Mouse (Mus musculus): Measurements from ENCODE around the gene Klhdc8a. TPM values are rescaled to one million over a fixed set of nuclear protein-coding genes. Genes with fewer than 3 reads are reported as not detected.
A peak's percentile ranks its signal among the peaks of the same experiment; 100 is the strongest.
"Not testable (repeated sequence)": the region's sequence is repeated elsewhere in the genome, so short reads cannot be mapped to it uniquely, and the experiment has no call there.

The Klhdc8a gene
- 100 to 1,000 TPM; 100 to 109 TPM for total RNA-seq (2021)
- long read RNA-seq, experiment 1, full-length matches to known transcripts, result 241 of 285 reads
- long read RNA-seq, experiment 1, partial matches to known transcripts, result 21 of 285 reads
- long read RNA-seq, experiment 1, other reads (novel, unspliced or antisense), result 23 of 285 reads
- long read RNA-seq, experiment 2, full-length matches to known transcripts, result 410 of 482 reads
- long read RNA-seq, experiment 2, partial matches to known transcripts, result 31 of 482 reads
- long read RNA-seq, experiment 2, other reads (novel, unspliced or antisense), result 41 of 482 reads

DNA sequence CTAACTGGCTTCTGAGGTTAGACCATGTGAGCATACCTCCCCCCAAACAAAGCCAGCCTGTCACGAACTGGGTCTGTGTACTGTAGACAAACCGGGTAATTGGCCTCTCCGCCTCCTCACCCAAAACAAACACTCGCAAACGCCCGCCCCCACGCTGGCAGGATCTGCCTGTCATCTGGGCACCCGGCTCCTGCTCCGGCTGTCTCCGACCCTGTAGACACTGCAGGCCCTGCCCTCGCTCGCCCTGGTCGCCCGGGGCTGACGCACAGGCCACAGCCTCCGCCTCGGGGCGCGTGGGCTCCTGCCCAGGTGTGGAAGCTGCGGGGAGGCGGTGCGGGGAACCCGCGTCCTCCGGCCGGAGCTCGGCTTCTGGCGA, at the start of gene Klhdc8a:
Gene Klhdc8a (plus strand): TSS at position 202 of the 376 bp plus-strand sequence.
- DNase-seq (ENCODE audit: low spot score in 2 of 2), result peak; percentile 45 to 71

DNA sequence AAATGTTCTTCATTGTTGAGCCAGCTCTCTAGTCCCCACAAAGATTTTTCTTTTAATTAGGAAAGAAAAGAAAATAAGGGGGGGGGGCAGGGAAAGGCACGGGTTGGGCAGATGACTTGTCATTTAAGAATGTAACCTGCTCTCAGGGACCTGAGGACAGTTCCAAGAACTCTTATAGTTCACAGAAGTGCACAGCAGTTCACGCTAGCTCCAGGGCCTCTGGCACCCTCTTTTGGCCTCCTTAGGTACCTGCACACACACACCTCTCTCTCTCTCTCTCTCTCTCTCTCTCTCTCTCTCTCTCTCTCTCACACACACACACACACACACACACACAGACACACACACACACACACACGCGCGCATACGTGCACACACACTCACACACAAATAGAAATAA, 44.0 kb upstream of the Klhdc8a start:
- no peak for DNase-seq (ENCODE audit: low spot score in 2 of 2)

DNA sequence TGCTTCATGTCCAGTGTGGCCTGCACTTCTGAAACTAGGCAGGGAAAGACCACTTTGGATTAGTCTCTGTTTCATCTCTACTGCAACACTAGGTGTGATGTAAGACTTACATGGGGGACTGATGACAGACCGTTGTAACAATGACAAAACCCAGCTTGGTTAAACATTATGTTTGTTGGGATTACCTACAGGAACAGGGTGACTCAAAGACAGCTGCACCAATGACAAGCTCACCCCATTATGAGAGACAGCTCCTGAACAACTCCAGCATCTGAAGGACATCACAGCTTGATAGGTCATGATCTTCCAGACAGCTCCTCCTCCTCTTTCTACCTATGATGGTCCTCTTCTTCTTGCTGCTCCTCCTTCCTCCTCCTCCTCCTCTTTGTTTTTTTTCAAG, 38.1 kb upstream of the Klhdc8a start:
- no peak for DNase-seq (ENCODE audit: low spot score in 2 of 2)

DNA sequence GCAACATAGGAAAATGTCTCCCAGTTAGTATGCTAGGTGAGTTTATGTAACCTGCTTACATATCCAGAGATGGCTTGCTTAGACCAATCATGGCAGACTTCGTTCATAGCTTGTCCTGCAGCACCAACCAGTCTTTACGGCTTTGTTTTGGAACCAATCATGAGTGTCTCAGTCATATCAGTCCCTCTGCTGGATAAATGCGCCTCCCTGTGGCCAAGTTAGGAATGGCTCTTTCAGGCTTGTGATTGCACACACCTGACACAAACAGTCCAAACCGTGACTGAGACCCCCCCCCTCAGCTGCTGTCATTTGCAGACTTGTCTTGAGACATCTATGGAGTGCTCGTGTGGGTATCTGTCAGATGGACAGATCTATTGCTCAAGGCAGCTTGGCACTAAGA, 37.4 kb upstream of the Klhdc8a start:
- DNase-seq (ENCODE audit: low spot score in 2 of 2), result no peak

DNA sequence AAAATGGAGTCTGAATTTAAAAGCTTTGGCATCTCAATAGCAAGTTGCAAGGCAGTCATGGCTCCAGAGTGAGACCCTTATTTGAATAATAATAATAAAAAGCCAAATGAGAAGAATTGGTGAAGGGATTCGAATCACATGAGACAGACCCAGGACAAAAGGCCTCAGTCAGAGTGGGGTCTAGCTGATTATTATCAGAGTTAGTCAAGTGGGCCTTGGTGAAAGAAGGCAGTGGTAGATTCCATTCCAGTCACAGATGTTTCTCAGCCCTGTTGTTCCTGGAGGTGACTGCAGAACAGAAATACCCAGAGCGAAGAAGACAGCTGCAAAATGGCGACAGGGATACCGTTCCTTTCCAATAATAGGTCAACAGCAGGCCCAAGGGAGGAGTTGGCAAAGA, 34.8 kb upstream of the Klhdc8a start:
- no peak for DNase-seq (ENCODE audit: low spot score in 2 of 2)

DNA sequence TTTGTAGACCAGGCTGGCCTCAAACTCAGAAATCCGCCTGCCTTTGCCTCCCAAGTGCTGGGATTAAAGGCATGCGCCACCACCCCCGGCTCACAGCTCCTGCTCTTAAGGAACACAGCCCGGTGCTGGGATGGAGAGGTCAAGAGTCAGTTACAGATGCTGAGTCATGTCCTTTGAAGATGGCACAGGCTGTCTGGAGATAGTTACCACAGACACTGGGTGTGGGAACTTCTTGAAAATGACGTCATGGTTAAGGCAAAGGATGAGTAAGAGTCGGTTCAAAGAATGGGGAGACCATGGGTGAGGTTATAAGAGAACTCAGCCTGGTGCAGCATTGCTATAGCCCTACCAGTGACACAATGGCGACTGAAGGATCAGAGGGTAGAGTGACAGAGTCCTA, 33.8 kb upstream of the Klhdc8a start:
- DNase-seq (ENCODE audit: low spot score in 2 of 2), result no peak

DNA sequence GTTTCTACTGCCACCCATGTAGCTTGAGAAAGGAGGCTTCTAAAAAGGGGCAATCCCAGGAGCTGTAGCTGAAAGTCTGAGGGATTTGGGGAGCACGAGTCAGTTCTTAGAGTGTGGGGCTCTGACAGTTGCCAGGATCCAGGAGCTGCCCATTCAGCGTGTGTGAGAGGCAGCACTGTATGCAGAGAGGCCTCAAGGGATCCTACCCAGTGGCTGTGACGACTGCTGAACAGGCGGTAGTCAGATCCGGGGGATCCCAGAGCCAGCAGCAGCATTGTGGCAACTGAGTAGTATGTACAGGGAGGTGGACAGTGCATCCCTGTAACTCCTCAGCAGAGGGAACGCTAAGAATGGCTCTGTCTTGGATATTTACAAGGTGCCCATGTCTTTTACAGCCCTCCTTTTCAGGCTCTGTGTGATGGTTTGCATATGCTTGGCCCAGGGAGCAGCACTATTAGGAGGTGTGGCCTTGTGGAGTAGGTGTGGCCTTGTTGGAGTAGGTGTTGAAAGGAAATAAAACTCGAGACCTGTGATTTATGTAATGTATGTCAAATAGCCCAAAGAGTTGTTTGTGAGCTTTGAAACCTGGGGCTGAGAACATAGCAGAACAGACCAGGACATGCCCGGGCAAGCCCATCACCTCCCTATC, 33.1 kb upstream of the Klhdc8a start:
- DNase-seq (ENCODE audit: low spot score in 2 of 2), result no peak

DNA sequence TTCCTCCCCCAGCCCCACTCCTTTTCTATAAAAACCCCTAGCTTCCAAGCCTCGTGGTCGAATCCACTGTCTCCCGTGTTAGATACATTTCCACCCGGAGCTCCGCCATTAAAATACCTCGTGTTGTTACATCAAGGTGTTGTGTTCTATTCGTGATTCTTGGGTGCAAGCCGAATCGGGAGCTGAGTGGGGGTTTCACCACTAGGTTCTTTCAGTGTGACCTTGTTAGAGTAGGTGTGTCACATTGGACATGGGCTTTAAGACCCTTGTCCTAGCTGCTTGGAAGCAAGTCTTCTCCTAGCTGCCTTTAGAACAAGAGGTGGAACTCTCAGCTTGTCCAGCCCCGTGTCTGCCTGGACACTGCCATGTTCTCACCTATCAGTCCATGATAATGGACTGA, 32.5 kb upstream of the Klhdc8a start:
- DNase-seq (ENCODE audit: low spot score in 2 of 2), result no peak

DNA sequence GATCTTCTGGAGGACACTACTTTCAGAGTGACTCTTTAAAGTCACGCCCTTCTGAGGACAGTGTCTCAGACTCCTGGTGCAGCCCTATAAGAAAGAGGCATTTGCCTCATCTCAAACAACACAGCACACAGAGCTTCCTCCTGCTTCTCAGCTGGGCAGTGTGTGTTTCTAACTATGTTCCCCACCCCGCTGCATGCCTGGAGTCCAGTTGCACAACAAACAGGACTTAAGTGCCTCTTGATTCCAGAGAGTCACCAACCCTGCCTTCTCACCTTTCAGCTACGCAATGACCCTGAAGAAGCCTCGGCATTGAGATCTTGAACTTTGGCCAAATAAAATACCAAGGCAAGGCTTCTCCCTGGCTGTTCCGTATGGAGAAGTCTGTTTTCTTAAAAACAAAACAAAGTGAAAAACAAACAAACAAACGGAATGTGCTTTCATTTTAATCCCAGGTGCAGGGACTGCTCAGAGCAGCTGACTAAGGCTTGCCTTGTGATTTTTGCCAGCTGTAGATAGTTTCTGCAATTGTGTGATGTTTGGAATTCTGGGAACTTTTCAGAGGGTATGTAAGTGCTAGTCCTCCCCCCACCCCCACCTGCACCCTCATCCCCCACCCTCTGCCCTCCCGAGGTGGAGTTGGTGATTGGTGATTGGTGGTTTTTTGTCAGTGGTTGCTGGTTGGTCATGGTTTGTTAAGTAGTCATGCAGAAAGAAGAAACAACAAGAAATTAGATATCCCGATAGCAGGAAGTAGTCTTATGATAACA, 31.5 kb upstream of the Klhdc8a start:
- no peak for DNase-seq (ENCODE audit: low spot score in 2 of 2)

DNA sequence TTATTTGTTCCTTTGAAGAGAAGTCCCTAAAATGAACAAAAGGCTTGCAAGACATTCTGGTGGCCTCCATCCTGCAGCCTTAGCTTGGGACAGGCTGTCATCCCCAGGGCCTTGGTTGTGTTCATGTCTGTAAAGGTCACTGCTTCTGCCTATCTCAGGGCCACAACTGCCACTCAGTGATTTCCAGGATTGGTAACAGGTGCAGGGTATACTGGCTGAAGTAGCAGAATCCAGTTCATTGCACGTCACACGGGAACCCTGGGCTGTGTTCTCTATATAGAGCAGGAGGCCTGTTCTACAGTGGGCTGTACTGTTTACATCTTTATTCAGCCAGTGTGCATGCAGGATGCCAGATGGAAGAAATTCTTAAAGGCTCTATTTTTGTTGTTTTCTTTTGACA, 30.5 kb upstream of the Klhdc8a start:
- DNase-seq (ENCODE audit: low spot score in 2 of 2), result no peak

DNA sequence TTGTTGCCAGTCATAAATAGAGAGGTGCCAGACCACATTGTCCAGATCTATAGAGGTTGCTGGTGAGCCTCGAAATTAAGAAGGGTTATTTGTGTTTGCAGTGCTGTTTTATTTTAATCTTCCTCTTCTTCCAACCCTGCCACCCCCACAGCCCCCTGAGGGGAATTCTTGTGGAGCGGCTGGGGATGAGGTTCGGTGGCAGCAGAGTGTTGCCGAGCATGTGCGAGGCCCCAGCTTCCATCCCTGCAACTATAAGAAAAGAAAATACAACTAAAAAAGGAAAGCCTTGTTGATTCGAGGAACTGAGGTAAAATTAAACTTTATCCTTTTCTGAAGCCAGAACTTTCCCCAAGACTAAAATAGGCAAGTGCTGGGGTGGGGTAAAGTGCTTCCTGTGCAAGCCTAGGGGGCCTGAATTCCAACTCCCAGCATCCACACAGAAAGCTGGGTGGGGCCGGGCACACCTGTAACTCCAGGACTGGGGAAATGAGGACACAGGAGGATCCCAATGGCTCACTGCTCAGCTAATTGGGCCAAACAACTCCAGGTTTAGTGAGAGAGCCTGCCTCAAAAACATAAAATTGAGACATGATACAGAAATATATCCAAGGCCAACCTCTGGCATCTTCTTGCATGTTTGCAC, 29.9 kb upstream of the Klhdc8a start:
- DNase-seq (ENCODE audit: low spot score in 2 of 2), result no peak

DNA sequence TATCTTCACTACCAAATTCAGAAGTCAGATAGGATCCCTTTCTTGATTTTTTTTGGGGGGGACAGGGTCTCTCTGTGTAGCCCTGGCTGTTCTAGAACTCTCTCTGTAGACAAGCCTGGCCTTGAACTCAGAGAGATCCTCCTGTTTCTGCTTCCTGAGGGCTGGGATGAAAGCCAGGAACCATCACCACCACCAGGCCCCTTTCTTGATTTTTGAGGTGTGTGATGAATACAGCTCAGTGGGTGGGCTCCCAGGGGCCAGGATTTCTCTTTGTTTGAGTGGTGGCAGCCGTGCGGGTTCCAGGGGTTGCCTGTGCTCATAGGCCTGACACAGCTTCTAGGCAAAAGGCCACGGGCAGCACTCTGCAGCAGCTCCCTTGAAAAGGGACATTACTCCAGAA, 27.2 kb upstream of the Klhdc8a start:
- DNase-seq (ENCODE audit: low spot score in 2 of 2), result no peak

DNA sequence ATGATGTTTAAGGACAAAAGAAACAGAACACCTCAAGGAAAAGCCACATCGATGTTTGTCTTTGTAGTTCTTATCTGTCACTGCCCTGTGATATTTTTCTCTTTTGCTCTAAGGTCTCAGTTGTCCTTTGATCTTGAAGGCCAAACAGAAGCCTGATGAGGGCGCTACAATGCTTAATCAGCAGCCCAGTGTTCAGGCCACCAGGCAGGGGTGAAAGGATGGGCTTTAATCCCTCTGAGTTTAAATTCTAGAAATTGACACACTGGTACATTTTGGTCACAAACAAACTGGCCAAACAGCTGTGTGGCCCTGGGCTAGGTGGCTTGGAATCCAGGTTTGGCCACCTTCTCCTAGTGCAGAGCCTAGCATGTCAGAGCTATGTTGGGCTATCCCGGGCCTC, 21.7 kb upstream of the Klhdc8a start:
- no peak for DNase-seq (ENCODE audit: low spot score in 2 of 2)

DNA sequence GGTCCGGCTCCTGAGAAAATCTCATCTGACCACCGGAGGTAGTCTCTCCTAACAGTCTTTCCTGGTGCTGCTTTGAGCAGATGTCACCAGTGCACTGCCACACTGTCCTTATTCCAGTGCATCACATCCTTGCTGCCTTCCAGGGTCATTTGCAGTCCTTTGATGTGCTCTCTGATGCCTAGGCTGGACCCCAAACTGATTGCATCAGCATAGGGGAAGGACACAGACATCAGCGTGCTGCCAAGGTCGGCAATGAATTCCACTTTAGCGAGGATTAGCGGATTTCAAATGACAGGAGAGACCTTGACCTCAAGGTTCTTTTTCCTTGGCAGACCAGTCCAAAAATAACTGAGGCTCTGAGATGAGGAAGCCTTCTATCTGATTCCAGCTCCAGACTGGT, 21.3 kb upstream of the Klhdc8a start:
- DNase-seq (ENCODE audit: low spot score in 2 of 2), result peak in 1 of 2 experiments; percentile 48

DNA sequence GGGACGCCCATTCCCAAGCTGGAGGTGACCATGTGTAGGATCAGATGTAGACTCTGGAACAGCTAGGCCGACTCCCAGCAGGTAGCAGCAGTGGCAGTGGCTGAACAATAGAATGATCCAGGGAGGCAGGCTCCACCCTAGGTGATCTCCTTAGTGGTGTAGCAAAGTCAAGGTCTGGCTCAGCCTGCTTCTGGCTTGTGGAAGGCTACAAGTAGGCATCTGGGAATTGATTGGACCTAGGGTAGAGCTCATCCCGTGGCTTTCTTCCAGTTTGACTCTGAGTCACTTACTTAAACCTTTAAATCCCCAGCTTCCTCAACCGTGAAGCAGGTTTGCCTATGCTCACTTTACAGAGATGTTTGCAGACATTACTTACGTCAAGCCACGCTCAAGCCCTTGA, 17.8 kb upstream of the Klhdc8a start:
- not testable (repeated sequence) for DNase-seq (ENCODE audit: low spot score in 2 of 2)

DNA sequence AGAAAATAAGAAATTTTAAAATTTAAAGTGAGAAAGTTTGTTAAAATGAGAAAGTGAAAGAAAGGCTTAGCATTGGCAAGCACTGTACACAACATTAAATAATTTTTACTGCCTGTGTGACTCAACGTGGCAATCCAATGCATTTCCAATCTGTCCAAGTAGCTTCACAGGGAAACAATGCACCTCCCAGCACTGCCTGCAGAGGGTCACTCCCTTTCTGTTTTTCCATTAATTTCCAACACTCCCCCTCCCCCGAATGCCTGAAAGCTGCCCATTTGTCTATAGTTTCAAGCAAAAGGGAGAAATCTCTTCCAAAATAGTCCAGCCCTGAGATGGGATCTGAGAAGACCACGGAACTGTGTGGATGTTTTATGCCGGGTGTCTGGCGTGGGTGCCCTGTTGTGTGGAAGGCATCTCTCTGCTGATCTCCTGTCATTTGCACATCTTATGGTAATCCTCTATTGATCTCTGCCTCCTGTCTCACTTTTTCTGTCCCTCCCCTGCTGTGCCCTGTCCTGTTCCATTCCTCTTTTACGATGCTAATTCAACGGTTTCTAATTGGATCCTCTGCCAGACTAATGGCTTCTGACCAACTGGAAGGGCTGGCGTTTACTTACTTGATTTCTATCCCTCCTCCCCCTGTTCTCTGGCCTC, 16.8 kb upstream of the Klhdc8a start:
- DNase-seq (ENCODE audit: low spot score in 2 of 2), result no peak

DNA sequence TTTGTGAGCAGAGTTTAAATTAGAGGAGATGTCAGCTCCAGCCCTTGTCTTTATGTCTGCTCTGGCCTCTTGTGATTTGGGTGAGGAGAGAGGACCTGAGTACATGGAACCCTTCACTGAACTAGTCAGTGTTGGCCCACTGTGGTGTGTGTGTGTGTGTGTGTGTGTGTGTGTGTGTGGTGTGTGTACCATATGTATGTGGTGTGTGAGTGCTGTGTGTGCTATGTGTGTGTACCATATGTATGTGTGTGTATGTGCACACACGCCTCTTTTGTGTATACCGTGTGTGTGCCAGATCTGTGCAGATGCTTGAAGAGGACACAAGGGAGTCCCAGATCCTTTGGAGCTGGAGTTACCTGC, 16.3 kb upstream of the Klhdc8a start:
- no peak for DNase-seq (ENCODE audit: low spot score in 2 of 2)

DNA sequence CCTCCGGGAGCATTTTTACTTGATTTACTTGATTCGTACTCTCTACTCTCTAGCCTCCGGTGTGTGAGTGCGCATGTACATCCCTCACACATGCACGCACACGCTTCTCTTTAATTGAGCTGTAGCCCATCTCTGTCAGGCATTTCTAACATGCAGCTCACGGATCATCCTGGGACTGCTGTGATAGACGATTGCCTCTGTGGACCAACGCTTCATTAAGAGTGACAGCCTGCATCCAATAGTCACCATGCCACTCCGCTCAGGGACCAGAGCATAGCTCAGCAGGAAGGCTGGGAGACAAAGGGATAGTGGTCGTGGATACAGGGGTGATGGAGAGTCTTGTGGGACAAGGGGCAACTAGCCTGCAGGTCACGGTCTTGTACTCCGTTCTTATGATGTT, 15.4 kb upstream of the Klhdc8a start:
- no peak for DNase-seq (ENCODE audit: low spot score in 2 of 2)

DNA sequence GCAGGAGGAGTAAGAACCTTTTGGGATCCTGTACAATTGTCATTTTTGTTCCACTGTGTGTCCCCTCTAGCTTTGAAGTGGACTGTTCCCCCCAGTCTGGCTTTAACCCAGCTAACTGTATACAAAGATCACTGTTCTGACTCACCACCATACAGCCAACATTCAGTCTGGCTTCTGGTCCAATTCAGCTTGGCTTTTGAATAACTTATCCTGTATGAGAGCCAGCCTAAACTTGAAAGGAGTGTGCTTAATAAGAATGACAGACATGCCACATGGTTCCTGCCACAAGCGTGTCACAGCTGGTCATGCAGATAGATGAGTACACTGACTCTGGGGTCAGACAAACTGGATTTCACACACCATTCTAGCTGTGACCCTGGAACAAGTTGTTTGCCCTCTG, 11.7 kb upstream of the Klhdc8a start:
- no peak for DNase-seq (ENCODE audit: low spot score in 2 of 2)

DNA sequence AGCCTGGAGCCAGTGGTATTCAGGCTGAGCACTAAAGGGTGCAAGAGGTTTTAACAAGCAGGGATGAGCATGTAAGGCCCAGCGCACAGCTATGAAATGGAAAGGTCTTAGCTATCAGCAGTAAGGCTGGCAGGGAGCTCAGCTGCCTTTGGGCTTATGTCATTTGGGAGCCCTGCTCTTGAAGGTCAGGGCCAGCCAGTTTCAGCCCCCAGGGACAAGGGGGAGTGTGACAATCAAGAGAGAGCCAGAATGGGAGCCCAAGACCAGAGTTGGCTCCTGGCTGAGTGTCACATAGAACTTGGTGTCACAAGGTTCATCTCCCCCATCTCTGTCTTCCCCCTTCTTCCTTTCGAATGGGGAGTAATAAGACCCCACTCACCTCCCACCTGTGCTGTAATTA, 11.0 kb upstream of the Klhdc8a start:
- DNase-seq (ENCODE audit: low spot score in 2 of 2), result no peak

DNA sequence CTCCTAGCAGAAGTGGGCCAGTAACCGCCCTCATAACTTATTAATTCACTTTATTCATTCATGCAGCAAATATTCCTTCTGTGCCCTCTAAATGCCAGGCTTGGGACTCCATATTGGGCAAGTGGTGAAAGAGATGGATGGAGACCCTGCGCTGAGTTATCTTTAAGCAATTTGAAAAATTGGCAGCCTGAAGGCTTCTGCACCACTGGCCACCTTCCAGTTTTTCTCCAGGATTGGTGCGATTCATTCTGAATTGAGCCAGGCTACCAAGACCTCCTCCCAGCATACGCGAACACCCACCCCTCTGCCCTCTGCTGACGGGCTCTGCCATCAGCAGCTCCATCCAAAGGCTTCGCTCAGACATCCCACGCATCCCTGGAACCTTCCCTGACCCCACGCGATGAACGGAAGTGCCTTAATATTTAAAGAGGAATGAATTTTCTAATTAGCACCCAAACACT, 10.4 kb upstream of the Klhdc8a start:
- no peak for DNase-seq (ENCODE audit: low spot score in 2 of 2)

Measured in adrenal gland, postnatal 4 days (tissue).